Mouse (Mus musculus): Measurements from ENCODE around the gene Grin1.

Grin1 gene

GRCm38 (mm10) chr2:25318971-25319773 is at the start of gene Grin1:
Grin1 (minus strand) TSS chr2:25319187.
- peak; percentile 90 for DNase-seq

DNA sequence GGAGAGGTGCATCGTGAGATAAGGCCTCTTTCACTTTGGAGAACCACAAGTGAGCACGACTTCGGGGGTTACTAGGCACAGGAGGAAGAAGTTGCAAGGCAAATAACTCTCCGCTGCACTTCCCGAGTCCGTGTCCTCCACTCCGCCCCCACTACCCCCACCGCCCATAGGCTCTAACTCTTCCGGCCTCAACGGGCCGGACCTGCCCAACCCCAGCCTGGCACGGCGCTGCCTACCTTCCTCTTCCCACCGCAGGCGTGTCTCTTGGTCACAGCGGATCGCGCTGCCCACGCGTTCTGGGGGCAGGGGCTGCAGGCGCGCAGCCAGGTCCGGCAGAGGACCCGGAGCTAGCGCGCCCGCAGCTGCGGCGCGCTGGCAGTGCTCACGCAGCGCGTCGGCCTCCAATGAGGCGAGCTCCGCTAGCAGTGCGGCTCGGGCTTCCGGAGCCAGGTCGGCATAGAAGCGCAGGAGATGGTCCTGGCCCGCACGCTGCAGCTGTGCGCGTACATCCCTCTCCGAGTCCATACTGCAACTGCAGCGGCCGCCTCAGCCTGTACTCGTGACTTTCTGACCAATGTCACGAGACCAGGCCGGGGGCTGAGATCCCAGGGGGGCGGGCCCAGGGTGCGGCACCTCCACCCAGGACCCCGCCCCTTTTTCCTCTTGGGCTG is 46.2 kb upstream of the Grin1 start, which contains the start of gene Uap1l1:
TSS of gene Uap1l1 (minus strand) at position 592 of the 671 bp plus-strand sequence.
- peak; percentile 79 for DNase-seq

DNA sequence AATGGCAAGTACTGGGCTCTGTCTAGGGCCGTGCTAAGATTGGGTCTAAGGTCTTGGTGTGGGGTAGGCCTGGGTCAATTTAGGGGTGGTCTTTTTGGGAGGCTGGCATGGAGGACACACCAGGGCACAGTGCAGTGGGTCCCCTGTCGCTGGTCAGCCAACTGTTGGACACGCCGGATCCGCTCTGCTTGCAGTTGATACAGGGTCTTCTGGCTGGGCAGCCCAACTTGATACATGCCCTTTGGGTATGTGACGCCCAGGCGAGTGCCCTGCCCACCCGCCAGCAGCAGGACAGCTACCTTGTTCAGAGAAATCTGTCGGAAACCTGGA is 45.7 kb upstream of the Grin1 start:
- no peak for DNase-seq

GRCm38 (mm10) chr2:25364313-25364712 is 45.3 kb upstream of the Grin1 start:
- no peak for DNase-seq

DNA sequence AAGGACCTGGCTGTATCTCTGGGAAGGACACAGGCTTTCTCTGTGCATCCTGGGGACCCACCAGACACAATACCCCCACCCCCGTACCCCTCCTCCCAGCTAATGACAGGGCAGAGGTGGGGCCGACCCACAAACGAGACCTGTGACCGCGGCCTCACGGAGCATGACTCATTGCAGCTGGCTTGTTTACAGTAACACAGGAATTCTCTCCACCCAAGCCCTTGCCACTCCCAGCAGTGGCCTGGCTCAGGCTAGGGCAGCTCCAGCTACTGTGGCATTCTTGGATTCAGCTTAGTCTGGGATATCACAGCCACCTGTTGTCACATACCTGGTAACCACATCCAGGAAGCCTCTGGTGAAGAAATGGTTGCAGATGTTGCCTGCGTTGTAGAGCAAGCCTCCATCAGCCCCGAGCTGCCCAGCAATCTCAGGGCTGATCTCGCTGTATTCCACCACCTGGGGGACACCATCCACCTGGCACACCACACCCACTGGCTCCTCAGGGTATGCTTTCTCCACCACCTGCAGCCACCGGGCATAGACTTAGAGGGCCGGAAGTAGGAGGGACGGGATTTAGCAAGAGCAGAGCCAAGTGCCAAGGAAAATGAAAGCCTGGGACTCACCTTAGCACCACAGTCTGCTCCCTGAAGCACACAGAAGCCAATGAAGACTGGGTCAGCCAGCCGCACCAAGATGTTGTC is 44.6 kb upstream of the Grin1 start:
- DNase-seq: no peak

DNA sequence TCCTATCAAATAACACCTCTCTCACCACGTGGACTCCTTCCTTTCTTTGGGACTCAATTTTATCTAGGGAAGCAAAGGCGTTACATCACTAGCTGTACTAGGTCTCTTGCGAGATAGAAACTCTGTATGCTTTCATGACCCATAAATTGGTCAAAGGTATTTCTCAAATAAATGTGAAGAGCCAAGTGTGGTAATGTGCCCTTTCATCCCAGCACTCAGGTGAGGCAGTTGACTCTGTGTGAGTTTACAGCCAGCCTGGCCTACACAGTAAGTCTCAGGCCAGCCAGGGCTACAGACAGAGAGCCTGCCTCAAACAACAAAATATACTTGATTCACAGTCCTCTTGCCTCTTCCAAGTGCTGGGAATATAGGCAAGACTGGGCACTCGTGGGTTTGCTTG is 40.9 kb upstream of the Grin1 start:
- DNase-seq: no peak

DNA sequence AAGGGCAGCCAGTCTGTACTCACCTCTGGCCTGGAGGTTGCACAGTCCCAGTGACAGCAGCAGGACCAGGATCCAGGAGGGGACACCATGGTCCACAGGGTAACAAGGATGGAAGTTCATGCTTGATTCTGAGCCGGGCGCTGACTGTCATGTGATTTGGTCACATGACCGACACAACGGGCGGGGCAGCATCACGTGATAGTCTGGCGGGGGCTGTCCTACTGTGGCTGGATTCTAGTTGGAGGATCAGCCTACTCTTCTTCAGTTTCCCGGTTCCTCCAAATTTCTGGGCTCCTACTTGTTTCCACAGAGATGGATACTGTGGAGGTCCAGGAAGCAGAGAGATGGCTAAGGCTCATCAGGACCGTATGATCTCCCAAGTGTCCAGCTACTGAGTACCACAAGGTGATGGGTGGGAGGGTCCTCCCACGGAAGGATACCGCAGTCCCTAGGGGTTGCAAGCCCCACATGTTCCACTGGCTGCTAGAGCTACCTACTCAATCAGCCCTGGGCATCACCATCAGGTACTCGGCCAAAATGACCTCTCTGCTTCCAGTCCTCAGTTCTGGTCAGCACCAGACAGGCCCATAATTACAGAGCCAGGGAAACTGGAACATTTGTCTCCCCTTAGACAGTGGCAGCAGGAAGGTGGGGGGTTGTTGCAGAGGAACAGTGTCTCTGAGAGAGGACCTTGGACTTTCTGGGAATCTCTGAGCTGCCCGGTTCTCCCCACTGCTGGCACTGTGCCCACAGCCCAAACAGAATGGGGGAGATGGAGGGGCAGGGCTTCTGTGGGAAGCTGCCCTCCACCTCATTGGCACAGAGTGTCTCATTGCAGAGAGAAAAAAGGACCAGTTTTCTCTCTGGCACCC is 37.5 kb upstream of the Grin1 start, which contains the start of gene Dpp7:
TSS of gene Dpp7 (minus strand) at position 152 of the 872 bp plus-strand sequence.
- DNase-seq: peak; percentile 91

DNA sequence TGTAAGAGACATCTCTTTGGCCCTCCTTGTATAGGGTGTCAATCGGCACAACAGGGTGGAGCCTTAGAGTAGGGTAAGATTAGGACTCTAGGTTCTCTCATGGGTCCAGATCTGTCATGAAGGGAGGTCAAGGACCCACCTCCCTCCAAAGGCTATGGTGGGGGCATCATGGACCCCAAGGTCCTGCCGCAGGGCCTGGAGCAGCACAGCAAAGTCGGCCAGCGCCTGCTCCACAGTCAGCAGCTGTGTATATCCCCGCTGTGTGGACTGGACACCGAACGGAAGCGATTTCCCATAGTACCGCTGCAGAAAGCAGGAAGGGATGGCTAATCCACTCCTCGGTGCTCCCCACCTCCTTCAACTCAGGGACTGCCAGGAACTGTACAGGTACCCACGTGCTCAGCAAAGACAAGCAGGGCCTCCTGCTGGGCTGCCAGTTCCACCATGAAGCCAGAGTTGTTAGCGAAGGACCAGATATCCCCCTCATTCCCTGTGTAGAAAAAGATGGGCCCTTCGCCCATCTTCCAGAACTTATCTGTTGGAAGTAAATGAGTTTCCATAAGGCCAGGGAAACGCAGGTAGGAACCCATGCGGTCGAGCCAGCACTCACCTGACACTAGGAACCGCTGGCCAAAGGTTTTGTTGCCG is 36.6 kb upstream of the Grin1 start:
- DNase-seq: no peak

DNA sequence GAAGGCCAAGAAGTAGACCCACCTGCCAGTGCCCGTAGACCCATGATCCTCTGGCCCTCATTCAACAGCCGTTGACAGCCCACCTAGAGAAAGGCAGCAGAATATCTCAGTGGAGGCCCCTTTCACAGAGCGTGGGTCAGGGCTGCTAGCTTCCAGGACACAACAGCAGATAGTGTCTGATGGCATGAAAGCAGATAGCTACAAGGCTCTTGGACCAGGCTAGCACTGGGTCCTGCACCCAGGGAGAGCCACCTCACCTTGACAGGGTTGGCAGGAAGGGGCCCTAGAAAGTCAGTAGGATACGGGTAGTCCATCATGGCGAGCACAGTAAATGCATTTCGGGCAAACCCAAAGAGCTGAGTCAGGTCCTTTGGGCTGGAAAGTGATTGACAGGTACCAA is 35.2 kb upstream of the Grin1 start:
- DNase-seq: no peak

- DNase-seq: no peak
Measured at GRCm38 (mm10) chr2:25350701-25351100, 31.7 kb upstream of the Grin1 start.

DNA sequence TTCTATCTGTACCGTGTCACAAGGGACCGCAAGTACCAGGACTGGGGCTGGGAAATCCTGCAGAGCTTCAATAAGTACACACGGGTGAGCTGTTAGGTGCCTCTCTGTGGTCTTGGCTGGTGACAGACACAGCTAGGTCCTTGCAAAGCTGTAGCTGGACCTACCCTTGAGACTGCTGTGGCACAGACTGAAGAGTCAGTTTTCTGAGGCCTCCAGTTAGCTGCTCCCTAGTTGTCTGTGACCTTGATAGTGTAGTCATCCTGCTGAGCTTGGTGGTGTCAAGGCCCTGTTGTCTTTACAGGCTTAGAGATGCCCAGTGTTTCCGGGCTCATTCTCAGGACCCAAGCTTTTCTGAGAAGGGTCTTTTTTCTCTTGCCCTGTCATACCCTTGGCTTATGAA is 30.5 kb upstream of the Grin1 start:
- DNase-seq: no peak

- no peak for DNase-seq
Measured at GRCm38 (mm10) chr2:25348162-25348561, 29.2 kb upstream of the Grin1 start.

DNA sequence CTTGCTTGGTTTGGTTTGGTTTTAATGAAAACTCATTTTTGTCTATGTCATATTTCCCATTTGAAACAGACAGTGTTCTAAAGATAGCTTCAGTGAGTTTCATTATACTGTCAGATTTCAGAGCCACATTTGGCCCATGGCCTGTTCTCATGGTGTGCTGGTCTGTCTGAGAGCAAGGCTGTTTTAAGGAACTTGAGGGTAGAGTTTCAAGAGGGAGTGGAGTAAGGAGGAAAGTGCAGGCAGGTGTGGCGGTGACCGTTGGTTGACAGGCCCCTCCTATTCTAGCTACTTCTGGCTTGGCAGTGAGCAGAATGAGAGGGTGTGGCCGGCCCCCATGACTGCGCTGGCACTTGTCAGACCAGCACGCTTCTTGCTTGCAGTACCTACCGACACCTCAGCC is 19.3 kb upstream of the Grin1 start:
- no peak for DNase-seq

GRCm38 (mm10) chr2:25333569-25333968 is 14.6 kb upstream of the Grin1 start:
- DNase-seq: no peak

DNA sequence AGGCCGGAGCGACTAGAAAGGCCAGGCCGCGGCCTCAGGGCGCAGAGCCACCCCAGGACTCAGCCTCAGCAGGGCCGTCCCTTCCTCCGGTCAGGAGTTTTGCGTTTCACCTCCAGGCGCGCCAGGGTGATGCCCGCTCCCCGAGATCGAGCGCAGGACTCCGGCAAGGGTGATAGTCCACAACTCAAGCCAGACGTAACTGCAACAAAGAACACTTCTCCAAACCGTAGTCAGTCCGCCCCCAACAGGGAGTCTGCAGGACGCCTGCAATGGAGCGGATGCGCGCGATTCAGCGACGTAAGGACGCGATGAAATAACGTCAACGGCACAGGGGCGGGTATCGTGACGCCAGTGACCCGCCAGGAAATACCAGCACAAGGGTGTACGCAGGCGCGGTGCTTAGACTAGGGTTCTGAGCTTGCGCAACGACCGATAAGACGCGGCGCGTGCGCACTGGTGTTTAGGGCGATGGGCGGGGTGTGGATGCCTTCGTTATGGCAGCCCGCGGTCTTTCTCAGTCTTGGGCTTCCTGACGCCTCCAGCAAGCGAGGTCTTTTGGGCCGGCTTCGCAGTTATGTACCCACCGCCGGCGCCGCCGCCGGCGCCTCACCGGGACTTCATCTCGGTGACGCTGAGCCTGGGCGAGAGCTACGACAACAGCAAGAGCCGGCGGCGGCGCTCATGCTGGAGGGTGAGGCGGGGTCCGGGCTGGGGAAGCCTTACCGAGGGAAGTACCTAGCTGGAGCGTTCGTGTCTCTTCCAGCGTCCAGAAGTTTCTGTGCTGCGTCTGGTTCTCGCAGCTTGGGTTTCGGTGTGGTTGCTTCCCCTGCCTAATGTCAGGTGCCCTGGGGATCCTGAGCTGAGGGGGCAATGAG is 13.5 kb upstream of the Grin1 start, which contains the start of gene Man1b1:
TSS of gene Man1b1 (plus strand) at position 53 of the 875 bp plus-strand sequence.
- DNase-seq: peak; percentile 99

- no peak for DNase-seq
Measured at GRCm38 (mm10) chr2:25331470-25331869, 12.5 kb upstream of the Grin1 start.

DNA sequence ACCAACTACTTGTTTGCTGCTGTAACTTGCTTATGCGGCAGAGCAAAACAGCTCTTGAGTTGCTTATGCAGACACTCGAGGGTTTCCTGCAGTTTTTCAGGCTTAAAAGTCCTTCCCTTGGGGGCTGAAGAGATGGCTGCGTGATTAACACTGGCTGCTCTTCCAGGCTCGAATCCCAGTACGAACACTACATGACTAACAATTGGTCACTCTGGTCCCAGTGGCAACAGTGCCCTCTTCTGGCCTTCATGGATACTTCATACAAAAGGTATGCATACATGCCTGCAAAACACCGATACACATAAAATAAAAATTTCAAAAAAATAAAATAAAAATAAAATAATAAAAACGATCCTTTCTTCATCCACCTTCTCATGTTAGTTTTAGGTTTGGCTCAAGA is 9.5 kb upstream of the Grin1 start:
- DNase-seq: peak; percentile 75

- DNase-seq: no peak
Measured at GRCm38 (mm10) chr2:25326036-25326435, 7.0 kb upstream of the Grin1 start.

- no peak for DNase-seq
Measured at GRCm38 (mm10) chr2:25320084-25320483, 1.1 kb upstream of the Grin1 start.

DNA sequence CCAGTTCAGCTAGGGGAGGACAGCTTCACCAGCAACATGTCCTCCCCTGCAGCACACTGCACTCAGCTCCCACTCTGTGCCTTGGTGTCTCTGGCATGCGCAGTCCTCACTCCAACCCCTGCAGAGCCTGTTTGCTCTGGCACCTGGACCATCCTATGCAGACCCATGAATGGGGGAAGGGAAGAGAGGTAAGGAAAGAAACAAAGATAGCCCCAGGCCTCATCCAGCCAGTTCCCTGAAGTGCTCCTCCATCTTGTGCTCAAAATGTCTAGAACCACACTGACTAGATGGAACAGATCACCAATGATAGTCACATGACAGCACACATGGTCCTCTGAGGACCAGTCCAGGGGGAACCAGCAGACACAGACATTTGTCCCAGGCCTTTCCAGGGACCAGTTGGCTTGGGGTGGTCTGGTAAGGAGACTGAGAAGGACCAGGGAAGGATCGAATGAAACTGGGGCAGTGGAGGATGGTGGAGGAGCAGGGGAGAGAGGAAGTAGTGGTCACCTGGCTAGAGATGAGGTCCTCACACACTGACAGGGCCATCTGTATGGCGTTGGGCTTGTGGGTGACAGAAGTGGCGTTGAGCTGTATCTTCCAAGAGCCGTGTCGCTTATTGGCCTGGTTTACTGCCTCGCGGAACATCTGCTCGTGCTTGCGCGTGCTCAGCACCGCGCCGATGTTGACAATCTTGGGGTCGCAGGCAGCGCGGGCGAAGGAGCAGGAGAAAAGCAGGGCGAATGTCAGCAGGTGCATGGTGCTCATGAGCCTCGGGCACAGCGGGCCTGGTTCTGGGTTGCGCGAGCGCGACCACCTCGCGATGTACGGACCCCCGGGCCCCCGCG is 644 bp downstream of the Grin1 start:
- DNase-seq: peak; percentile 9

Data from retina, postnatal 1 day (tissue).